Mouse (Mus musculus) liver, adult 2 months (tissue): ENCODE results near the gene Ear2. TPM values are rescaled to one million over a fixed set of nuclear protein-coding genes. Genes with fewer than 3 reads are reported as not detected.
A peak's percentile ranks its signal among the peaks of the same experiment; 100 is the strongest.
"Not testable (repeated sequence)": the region's sequence is repeated elsewhere in the genome, so short reads cannot be mapped to it uniquely, and the experiment has no call there.

Source experiments
- DNase-seq: peaks from one replicate; pipeline ENCODE4 v3.0.0-alpha.2; 2011; ENCODE audit warnings: low read depth, low spot score; ENCODE audit errors: extremely low read depth
- H3K27ac ChIP-seq: fragments of 200-500 bp; replicated peaks from 2 replicates; pipeline ENCODE4 v1.5.1; 2012; ENCODE audit warnings: low read depth, mild to moderate bottlenecking, control low read depth, inconsistent platforms, low read length; ENCODE audit not compliant: insufficient read depth
- H3K27me3 ChIP-seq: fragments of 200-500 bp; 2 replicates; pipeline ENCODE4 v1.6.1; 2012; ENCODE audit warnings: mild to moderate bottlenecking, moderate library complexity, low read length, inconsistent platforms; ENCODE audit not compliant: control insufficient read depth, insufficient read depth
- H3K36me3 ChIP-seq: fragments of 200-500 bp; 2 replicates; pipeline ENCODE4 v1.6.1; 2012; ENCODE audit warnings: low read length, inconsistent platforms; ENCODE audit not compliant: control insufficient read depth, insufficient read depth
- H3K4me1 ChIP-seq: fragments of 200-500 bp; 2 replicates; pipeline ENCODE4 v1.6.1; 2011; ENCODE audit warnings: low read length; ENCODE audit not compliant: control insufficient read depth, insufficient read depth
- H3K4me3 ChIP-seq: fragments of 200-500 bp; 2 replicates; pipeline ENCODE4 v1.5.1; 2011; ENCODE audit warnings: low read depth, mild to moderate bottlenecking, control low read depth, low read length, moderate library complexity; ENCODE audit not compliant: insufficient read depth
- H3K79me2 ChIP-seq: fragments of 200-500 bp; 2 replicates; pipeline ENCODE4 v1.6.1; 2012; ENCODE audit warnings: inconsistent platforms, mild to moderate bottlenecking, low read length, moderate library complexity; ENCODE audit not compliant: control insufficient read depth, insufficient read depth
- H3K9ac ChIP-seq: fragments of 200-500 bp; 2 replicates; pipeline ENCODE4 v1.6.1; 2012; ENCODE audit warnings: low read depth, mild to moderate bottlenecking, control low read depth, inconsistent platforms, low read length
- WGBS: fragments of 180-500 bp; shearing (Covaris S2); methylation state at CpG from one replicate; pipeline ENCODE4 v1.1.7; 2018; 5-methylcytosine and 5-hydroxymethylcytosine counted together
- polyA plus RNA-seq: library from polyadenylated mRNA; depleted of rRNA; stranded (reverse); fragments of >200 nt; gene quantifications from 2 replicates; pipeline ENCODE4 v1.2.3, GENCODE M21; 2012; rRNA removed
- total RNA-seq: library from RNA; depleted of rRNA; stranded (reverse); fragments of >200 nt; gene quantifications from 2 replicates; pipeline ENCODE4 v1.2.3, GENCODE M21; 2014; rRNA removed

Ear2 gene
- total RNA-seq (7.0 and 9.2 TPM in 2 replicates), polyA plus RNA-seq (4.1 and 11.5 TPM in 2 replicates)

DNA sequence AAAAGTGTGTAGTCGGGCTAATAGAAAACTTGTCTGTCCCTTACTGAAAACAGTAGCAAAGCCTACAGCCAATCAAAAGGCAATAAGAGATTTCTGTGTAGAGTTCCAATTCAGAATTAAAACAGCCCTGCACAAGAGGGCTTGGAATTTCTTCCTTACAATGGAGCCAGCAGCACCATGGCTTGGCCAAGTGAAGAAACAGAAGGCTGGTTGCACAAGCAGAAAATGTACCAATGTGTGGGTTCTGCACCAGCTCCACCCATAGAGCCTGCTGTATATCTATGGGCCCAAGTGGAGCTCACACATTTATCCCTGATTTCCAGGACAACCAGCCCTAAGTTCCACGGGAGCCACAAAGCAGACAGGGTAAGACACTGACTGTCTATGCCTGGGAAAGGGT is at the start of gene Ear2:
Ear2 (plus strand) TSS at position 301 of the 400 bp plus-strand sequence.
- DNase-seq, H3K27ac ChIP-seq, H3K27me3 ChIP-seq, H3K4me3 ChIP-seq, H3K79me2 ChIP-seq, H3K9ac ChIP-seq, H3K4me1 ChIP-seq, H3K36me3 ChIP-seq: not testable (repeated sequence)
- WGBS = 80% methylated on average over 2 of the region's 2 CpGs

DNA sequence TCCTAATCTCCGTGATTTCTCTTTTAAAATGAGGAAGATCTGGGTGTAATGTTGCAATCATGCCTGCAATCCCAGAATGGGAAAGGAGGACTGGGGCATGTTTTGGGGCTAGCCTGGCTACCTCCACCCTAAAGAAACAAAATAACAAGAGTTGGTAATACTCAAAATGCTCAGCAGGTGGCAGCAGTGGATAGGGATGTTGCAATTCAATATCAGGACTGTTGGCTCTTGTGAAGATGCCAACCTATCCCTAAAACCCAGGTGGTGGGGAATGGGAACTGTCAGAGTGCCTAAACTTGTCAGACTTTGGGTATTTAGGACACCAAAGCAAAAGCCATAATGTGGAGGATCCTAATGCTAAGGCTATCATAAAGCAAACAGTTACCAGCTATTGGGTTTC is 34.6 kb upstream of the Ear2 start:
- not testable (repeated sequence) for H3K9ac ChIP-seq, H3K27ac ChIP-seq, H3K4me1 ChIP-seq, H3K36me3 ChIP-seq, H3K79me2 ChIP-seq, H3K27me3 ChIP-seq, H3K4me3 ChIP-seq
- WGBS = 56% methylated on average over 1 of the region's 1 CpGs
- peak; percentile 5 for DNase-seq

DNA sequence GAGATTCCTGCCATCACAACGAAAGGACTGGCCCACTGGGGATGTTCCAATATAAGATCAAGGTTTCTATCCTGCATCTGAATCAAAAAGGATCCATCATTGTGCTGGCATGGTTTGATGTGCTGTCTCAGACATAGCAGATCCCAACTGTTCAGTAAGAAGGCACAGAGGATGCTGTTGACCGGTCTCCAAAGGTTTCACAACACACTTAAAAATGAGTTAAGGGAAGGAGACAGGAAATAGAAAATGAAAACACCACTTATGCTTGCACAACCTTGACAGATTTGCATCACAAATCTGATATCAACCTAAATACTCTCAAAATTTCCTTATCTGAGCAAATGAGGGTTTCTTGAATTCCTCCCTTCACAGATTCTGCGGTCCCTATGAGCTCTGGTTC is 31.9 kb upstream of the Ear2 start:
- not testable (repeated sequence) for H3K79me2 ChIP-seq, H3K27ac ChIP-seq, H3K4me3 ChIP-seq, DNase-seq, H3K4me1 ChIP-seq, H3K27me3 ChIP-seq, H3K9ac ChIP-seq, H3K36me3 ChIP-seq
- WGBS = 86% methylated on average over 2 of the region's 3 CpGs

DNA sequence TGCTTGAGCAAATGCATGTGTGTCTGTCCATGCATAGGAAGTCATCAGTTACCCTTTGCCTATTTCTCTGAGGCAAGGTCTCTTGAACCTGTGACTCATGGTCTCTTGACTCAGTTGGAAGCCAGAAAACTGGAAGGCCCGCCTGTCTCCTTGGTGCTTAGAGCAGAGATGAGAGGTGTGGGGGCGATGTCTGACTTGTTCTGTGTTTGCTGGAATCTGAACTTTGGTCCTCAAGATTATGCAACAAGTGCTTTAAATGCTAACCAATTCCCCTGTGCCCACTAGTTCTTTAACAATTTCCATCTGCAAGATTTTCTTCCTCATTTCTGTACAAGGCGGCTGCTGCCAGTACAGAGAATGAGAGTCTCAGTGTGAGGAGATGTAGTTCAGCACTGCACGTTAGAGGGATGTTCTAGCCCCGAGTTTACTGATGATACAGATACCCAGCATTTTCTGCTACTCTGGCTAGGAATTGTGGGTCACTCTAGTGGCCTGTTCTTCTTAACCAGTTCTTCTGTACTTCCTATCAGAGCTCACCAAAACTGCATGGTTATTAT is 24.6 kb upstream of the Ear2 start:
- DNase-seq = peak; percentile 20
- not testable (repeated sequence) for H3K79me2 ChIP-seq, H3K27me3 ChIP-seq, H3K4me1 ChIP-seq, H3K36me3 ChIP-seq, H3K4me3 ChIP-seq, H3K9ac ChIP-seq, H3K27ac ChIP-seq
- WGBS = 36% methylated on average over 5 of the region's 5 CpGs

DNA sequence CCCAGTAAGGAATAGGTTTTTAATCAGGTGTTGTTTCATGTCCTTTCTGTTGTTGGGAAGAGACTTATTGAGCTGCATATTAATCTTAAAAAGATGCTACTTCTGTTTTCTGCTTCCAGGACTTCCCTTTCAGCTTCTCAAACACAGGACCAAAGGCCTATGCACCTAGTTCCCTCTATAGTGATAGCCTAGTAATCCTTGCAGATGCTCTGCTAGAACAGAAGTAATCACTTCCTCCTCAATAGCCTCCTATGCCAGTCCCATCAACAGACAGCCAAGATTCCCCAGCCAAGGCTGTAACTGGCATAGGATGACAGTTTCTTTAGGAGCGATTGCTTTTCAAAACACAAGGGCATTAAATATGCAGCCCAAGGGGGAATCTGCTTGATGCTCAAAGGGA is 15.9 kb upstream of the Ear2 start:
- whole genome bisulfite sequencing = 93% methylated on average over 1 of the region's 1 CpGs
- DNase-seq, H3K4me1 ChIP-seq, H3K27ac ChIP-seq, H3K27me3 ChIP-seq, H3K9ac ChIP-seq, H3K36me3 ChIP-seq, H3K4me3 ChIP-seq, H3K79me2 ChIP-seq: not testable (repeated sequence)

DNA sequence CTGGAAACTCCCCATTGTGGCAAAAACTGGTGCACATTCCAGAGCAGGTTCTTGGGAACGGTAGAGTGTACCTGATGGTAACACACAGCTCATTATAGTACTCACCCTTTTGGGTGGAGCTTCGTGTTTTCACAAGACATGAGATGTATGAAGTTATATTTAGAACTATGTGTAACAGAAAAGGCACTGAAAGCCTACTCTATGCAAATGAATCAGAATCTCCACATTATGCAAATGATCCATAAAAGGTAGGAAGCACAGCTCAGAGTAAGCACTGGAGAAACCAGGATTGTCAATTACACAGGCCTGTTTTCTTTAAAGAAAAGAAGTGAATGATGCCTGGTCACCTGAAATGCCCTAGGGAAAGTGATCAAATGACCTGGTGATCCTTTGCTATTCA is 14.9 kb upstream of the Ear2 start:
- not testable (repeated sequence) for H3K27ac ChIP-seq, H3K27me3 ChIP-seq, H3K4me1 ChIP-seq, DNase-seq, H3K9ac ChIP-seq, H3K36me3 ChIP-seq, H3K79me2 ChIP-seq, H3K4me3 ChIP-seq
- whole genome bisulfite sequencing = 64% methylated on average over 2 of the region's 2 CpGs

DNA sequence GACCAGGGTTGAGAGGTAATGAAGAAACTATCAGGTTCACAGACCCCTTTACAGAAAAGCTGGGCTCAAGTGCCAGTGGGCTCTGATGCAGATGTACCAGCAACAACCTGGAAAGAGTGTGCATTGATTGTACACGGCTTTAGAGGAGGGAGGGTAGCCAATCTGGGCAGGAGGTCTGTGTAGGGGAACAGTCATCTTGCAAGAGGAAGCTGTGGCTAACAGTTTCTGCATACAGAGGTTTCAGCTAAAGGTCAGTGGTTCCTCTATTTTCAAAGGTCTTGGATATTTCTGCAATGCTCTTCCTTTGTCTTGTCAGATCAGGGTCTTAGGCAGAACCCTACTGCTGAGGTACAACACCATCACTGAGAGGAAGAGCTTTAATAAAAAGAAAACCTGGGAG is 10.9 kb upstream of the Ear2 start:
- 26% methylated on average over 1 of the region's 1 CpGs for WGBS
- not testable (repeated sequence) for DNase-seq, H3K79me2 ChIP-seq, H3K36me3 ChIP-seq, H3K9ac ChIP-seq, H3K4me1 ChIP-seq, H3K27ac ChIP-seq, H3K27me3 ChIP-seq, H3K4me3 ChIP-seq

DNA sequence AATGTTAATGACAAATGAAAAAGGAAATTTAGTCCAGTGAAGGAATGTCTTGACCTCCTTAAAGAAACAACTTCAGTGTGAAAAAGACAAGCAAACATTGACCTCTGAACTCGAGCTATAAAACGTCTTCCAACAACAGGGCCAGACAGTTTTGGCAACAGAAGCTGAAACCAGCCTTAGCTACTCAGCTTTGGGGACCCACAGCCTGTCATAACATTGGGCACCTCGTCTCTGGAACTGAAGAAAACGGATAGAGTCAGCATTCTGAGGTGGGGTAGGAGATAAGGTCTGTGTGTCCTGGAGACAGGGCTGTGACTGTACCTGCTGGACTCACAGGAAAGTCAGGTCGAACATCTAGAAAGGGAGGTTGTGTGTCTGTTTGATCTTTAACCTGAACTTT is 8.0 kb upstream of the Ear2 start:
- H3K4me1 ChIP-seq, H3K27ac ChIP-seq, H3K4me3 ChIP-seq, H3K9ac ChIP-seq, H3K27me3 ChIP-seq, DNase-seq, H3K36me3 ChIP-seq, H3K79me2 ChIP-seq: not testable (repeated sequence)
- 39% methylated on average over 5 of the region's 5 CpGs for WGBS

DNA sequence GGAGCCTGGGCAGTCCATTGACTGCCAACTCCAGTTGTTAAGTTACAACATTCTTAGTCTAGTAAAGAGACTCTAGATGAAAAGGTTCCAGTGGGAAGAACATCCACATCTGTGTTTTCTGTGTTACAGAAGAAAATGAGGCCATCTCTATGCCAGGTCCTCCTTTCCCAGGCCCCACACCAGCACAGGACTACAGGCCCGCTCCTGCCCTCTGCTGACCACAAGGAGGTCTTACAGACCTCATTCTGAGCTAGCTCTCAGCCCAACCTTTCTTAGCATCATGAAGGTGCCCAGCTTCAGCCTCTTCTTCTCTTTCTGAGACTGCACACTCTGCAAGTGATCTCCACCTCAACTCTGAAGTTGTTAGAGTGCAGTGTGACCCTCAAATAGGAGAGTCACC is 2.4 kb upstream of the Ear2 start:
- WGBS = no CpG with 5 or more reads among the region's 1 CpGs
- not testable (repeated sequence) for H3K4me3 ChIP-seq, H3K27ac ChIP-seq, H3K36me3 ChIP-seq, H3K9ac ChIP-seq, H3K27me3 ChIP-seq, H3K4me1 ChIP-seq, DNase-seq, H3K79me2 ChIP-seq
